Mouse (Mus musculus) bone marrow macrophage, adult 2 months (primary cell): ENCODE measurements around the gene Gm12166. TPM values are rescaled to one million over a fixed set of nuclear protein-coding genes. Genes with fewer than 3 reads are reported as not detected.
"Not testable (repeated sequence)": the region's sequence is repeated elsewhere in the genome, so short reads cannot be mapped to it uniquely, and the experiment has no call there.

ENCODE experiments used
- H3K27ac ChIP-seq: 2 replicates; pipeline ENCODE4 v1.5.1; 2012; ENCODE audit warnings: low read depth, low read length; ENCODE audit not compliant: insufficient read depth
- H3K4me1 ChIP-seq: 2 replicates; pipeline ENCODE4 v1.6.1; 2012; ENCODE audit warnings: low read length; ENCODE audit not compliant: control insufficient read depth, insufficient read depth
- H3K4me3 ChIP-seq: 2 replicates; pipeline ENCODE4 v1.5.1; 2012; ENCODE audit warnings: mild to moderate bottlenecking, low read length, moderate library complexity; ENCODE audit not compliant: insufficient read depth
- CTCF ChIP-seq: IDR thresholded peaks from 2 replicates; pipeline ENCODE4 v1.5.1; 2012; ENCODE audit warnings: low read depth, mild to moderate bottlenecking, low read length, moderate library complexity
- POLR2A ChIP-seq: IDR thresholded peaks from 2 replicates; pipeline ENCODE4 v1.6.1; 2012; ENCODE audit warnings: mild to moderate bottlenecking, low read depth, low read length, borderline replicate concordance
- polyA plus RNA-seq: library from polyadenylated mRNA; stranded (reverse); fragments of >200 nt; gene quantifications from 2 replicates; pipeline ENCODE4 v1.2.4, GENCODE M21; 2012; ENCODE audit not compliant: missing spikeins, insufficient read depth, insufficient read length

Gene Gm12166
- polyA plus RNA-seq, 1 experiment, result 46.6 TPM

GRCm38 (mm10) chr11:46056770-46057411, 4.8 kb upstream of the Gm12166 start:
- TF ChIP-seq POLR2A (no peak), CTCF (no peak)
- Histone ChIP-seq H3K27ac (no peak overlapping the region), H3K4me1 (peaks cover 5% of the 10 kb centered on the region), H3K4me3 (peak overlapping the region; percentile 44)

- H3K4me1 ChIP-seq, result peaks cover 2% of the 10 kb centered on the region
- H3K27ac ChIP-seq, result no peak within 1 kb of the TSS
- H3K4me3 ChIP-seq, result peak within 1 kb of the TSS; percentile 44
- TF ChIP-seq CTCF, result no peak
- TF ChIP-seq POLR2A, result no peak
These were observed 4.0 kb upstream of the Gm12166 start, which contains the start of gene Adam19 for GRCm38 (mm10) chr11:46055896-46056769. Gene Adam19 (plus strand): TSS chr11:46055992.

- no peak for TF ChIP-seq CTCF
- no peak for TF ChIP-seq POLR2A
- H3K4me1 ChIP-seq, result no peaks in the 10 kb centered on the region
- H3K27ac ChIP-seq, result no peak overlapping the region
- peak overlapping the region; percentile 44; the same call in 1 of the 2 replicates for H3K4me3 ChIP-seq
These were observed 3.1 kb upstream of the Gm12166 start for GRCm38 (mm10) chr11:46054911-46055895.

DNA sequence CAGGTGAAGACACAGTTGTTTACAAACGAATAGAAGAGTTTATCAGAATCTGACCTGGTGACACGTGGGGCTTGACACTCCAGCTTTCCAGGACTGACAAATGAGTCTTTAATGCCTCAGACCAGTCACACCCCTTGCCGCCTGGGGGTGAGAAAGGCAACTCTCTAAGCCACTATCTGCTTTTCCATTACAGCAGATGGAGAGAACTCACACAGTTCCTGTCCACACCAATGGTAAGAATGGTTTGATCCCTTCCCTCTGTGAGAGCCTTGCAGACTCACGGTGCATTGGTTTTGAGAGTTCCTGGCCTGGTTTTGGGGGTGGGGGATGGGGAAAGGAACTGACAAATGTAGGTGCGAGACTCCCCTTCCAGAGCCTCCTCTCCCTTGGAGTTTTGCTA, 2.2 kb upstream of the Gm12166 start:
- Histone ChIP-seq H3K4me3 (no peak overlapping the region), H3K4me1 (no peaks in the 10 kb centered on the region), H3K27ac (no peak overlapping the region)
- TF ChIP-seq CTCF (no peak), POLR2A (no peak)

GRCm38 (mm10) chr11:46053457-46053856, 1.3 kb upstream of the Gm12166 start:
- not testable (repeated sequence) for H3K4me1 ChIP-seq, H3K4me3 ChIP-seq, H3K27ac ChIP-seq

DNA sequence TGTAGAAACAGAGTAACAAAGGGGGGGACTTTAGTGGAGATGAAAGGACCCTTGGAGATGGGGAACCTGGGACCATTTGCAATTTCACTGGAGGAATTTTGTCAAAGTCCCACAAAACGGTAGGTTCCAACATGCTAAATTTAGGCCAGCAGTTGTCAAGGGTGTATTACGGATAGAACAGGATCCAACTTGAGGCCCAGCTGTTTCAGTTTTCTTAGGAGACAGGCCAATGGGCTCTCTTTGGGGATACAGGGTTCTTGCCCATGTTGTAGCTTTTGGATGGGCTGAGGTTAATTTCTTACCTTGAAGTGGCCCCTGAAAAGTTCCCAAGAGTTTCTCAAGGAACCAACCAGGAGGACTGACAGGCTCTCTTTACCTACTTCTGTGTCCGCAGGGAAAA, 4.9 kb downstream of the Gm12166 start:
- Histone ChIP-seq H3K4me3 (no peak overlapping the region), H3K27ac (no peak overlapping the region), H3K4me1 (no peaks in the 10 kb centered on the region)
- TF ChIP-seq CTCF (no peak), POLR2A (no peak)

DNA sequence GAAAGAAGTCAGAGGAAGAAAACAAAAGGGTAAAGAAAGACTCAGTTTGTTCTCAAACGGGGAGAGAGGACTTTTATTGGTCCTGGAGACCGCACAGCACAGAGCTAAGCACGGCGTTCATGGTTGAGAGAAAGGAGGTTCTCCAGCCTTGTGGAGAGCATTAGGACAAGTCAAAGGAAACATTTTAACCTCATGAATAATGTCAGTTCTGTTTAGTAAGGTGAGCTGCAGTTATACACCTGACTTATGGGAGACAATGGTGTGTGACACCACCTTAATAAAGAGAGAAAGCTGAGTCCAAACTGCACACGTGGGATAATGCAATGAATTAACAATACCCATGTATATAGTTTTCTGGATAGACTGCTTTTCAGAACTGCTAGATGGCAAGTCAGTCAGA, 7.3 kb downstream of the Gm12166 start:
- Histone ChIP-seq H3K27ac (no peak overlapping the region), H3K4me3 (no peak overlapping the region), H3K4me1 (no peaks in the 10 kb centered on the region)
- TF ChIP-seq CTCF (no peak), POLR2A (no peak)

DNA sequence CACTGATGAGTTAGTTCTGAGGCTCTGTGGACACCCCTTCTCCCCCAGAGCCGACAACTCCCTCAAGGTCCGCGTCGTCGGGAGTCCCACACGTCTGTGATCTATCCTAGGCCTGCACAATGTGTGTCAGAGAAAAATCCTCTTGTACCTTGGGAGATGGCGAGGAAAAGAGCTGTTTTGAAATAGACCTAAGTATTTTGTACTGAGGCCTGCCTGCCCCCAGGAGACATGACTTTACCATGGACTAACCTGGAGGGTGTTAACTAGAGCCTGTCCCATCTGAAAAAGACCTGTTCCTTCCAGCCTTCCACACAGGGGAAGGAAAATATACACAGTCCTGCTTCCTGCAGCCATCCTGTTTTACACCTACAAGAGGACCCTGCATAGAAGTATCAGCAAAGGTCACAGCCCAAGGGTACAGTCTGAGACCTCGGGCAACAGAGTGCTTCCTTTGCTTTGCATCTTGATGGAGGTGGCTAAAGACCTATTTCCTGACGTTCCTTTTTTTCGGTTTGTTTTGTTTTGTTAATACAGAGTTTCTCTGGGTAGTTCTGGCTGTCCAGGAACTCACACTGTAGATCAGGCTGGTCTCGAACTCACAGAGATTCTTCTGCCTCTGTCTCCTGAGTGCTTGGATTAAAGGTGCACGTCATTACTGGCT, 10.4 kb downstream of the Gm12166 start:
- Histone ChIP-seq H3K4me3 (no peak overlapping the region), H3K4me1 (no peaks in the 10 kb centered on the region), H3K27ac (no peak overlapping the region)
- TF ChIP-seq POLR2A (no peak), CTCF (no peak)
